Mouse (Mus musculus) kidney, adult 18-20 months (tissue): ENCODE data around the gene Tex19.2.
A peak's percentile ranks its signal among the peaks of the same experiment; 100 is the strongest.
"Not testable (repeated sequence)": the region's sequence is repeated elsewhere in the genome, so short reads cannot be mapped to it uniquely, and the experiment has no call there.

ENCODE experiments used
- DNase-seq: peaks from one replicate; pipeline ENCODE4 v3.0.0; 2021

The Tex19.2 gene

DNA sequence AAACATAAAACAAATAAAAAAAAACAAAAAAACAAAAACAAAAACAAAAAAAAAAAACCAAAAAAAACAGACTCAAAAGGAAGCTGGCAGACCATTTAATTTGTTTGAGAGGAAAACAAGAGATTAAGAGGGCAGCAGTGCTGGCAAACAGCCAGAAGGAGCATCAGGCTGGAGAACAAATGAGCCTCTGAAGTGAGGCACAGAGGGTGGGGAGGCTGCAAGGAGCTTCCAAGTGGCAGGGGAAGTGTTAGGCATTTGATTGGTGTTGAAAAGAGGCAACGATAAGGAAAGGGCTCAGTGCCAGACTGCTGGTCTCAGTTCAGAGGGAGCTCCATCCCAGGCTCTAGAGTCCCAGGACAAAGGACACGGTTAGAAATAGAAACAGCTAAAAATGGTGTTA is 8.5 kb downstream of the Tex19.2 start:
- DNase-seq: peak; percentile 48

DNA sequence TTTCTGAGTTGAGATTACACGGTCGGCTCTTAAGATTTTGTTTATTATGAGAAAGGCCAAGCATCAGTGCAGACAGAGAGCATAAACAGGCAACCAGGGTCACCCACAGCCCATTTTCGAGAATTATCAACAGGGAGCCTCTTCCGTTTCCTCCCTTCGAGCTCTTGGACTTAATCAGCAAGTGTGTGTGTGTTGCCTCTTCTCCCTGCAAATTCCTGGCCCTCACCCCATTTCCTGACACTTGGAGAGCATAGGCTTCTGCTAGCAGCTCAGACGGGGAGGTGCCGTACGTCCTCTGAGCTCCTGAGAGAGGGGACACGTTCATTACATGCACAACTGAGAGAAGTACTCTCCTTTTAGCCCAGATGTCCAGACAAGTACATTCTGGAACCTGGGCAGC is 10.4 kb downstream of the Tex19.2 start:
- no peak for DNase-seq

DNA sequence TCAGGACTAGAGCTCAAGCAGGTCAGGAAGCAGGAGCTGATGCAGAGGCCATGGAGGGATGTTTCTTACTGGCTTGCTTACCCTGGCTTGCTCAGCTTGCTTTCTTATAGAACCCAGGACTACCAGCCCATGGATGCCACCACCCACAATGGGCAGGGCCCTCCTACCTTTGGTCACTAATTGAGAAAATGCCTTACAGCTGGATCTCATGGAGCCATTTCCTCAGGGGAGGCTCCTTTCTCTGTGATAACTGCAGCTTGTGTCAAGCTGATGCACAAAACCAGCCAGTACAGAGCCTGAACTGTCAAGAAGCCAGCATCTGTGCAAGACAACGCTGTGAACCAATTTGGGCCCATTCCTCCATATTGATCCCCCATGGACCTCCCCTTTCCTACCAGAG is 11.2 kb downstream of the Tex19.2 start:
- not testable (repeated sequence) for DNase-seq

DNA sequence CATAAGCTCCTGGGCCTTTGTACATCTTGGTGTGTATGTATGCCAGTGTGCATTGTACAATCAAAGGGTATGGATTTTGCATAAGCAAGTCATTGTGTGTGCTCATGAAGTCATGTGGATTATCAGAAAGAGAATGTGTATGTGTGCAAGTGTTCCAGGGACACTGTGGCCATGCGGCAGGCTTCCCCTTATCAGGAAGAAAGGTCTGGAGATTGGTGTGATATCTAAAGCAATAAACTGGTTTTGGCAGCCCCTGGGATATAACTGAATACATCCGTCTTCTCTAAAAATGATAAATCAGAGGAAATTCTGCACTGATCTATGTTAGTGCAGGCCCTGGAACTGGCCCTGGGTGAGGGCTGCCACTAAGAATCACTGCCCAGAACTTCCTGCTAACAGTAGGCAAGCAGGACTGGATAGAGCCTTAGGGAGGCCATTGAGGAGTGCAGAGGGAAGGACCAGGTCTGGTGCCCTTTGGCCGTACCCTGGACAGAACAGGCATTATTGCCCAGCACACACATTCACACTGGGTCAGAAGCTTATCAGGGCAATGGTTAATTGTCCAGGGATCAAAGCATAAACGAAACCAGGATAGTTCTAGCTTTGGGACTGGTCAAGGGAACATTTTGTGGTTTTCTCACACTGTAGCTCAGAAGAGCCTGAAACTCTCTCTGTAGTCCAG is 17.2 kb downstream of the Tex19.2 start:
- peak; percentile 46 for DNase-seq

DNA sequence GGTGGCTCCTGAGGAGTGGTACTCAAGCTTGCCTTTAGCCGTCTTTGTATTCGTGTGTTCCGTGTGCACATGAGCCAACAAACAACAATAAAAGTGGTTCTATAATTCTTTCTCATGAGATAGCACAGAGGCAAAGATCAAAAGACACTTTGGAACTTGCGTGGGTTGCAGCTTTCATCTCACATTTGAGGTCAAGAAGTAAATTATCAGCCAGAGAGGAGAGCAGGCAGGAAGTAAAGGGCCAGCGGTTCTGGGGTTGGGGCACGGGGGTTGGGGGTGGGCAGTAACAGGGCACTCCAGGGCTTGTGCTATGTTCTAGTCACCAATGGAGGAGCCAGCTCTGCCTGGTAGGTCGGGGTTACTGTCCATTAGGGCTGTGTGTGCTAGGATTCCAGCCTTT is 17.8 kb downstream of the Tex19.2 start:
- peak; percentile 44 for DNase-seq

DNA sequence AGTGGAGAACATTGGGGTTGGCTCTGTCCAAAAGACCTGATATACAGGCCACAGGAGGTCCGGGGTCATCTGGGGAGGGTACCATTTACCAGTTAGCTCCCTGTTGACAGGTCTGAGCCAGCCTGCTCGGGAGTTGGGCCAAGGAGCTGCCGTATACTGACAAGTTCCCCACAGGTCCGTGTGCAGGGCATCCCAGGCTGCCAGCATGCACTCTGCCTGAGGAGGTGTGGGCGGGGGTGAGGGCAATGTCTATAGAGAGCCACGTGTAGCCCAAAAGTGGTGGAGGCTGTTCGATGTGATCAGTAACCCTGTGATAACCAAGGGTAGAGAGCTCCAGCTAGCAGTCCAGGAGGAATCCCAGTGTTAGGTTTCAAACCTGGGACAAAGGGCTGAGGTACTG is 18.7 kb downstream of the Tex19.2 start:
- peak; percentile 43 for DNase-seq

DNA sequence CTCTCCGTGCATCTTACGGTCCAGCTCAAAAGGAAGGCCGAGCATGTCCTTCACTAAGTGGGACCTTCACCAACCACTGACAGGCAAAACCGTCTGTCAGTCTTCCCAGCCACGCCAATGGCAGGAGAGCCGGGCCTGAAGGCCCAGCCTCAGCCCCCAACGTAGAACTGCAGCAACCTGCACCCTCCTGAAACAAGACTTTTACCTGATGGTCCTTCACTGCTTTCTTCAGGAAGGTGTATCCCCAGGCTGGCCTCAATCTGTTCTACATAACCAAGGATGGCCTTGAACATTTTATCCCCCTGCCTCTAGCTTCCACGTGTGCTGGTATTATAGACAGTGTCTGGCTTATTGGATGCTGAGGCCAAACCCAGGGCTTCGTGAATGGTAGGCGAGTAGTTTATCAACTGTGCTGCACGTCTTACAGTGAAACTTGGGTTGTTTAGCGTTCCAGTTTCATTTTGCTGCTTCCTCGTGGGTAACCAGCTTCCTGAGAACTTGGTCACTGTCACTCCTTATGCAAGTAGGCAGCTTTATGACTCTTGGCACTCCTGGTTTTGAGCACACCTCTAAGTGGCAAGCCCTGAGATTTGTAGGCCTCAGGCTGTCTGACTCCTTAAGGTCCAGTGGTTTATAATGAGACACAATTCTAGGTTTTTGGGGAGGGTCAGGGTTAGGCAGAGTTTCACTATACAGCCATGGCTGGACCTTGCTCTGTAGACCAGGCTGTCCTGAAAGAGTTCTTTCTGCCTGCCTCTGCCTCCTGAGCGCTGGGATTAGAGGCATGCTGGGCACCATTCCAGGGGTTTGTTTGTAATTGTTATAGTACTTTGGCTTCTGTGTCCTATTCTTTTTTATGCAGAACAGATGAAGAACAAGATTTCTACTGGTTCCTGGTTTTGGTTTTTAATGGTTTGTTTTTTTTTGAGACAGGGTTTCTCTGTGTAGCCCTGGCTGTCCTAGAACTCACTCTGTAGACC is 25.6 kb downstream of the Tex19.2 start:
- DNase-seq: no peak

DNA sequence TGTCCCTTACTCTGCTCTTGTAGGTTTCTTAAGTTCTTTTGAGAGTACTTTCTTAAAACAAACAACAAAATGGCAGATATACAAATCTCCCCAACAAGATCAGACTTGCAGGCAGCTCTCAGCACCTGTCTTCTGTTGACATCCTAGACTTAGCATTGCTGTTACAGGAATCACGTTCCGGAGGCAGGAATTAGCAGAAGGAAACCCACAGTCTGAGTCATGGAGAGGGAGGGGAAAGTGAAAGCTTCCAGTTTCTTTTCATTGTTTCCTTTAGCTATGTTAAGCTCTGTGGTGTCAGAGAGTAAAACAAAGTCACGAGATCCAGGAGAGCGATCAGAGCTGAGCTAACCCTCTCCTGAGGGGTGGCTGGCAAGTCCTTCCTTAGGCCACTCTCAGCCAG is 27.5 kb downstream of the Tex19.2 start:
- no peak for DNase-seq

DNA sequence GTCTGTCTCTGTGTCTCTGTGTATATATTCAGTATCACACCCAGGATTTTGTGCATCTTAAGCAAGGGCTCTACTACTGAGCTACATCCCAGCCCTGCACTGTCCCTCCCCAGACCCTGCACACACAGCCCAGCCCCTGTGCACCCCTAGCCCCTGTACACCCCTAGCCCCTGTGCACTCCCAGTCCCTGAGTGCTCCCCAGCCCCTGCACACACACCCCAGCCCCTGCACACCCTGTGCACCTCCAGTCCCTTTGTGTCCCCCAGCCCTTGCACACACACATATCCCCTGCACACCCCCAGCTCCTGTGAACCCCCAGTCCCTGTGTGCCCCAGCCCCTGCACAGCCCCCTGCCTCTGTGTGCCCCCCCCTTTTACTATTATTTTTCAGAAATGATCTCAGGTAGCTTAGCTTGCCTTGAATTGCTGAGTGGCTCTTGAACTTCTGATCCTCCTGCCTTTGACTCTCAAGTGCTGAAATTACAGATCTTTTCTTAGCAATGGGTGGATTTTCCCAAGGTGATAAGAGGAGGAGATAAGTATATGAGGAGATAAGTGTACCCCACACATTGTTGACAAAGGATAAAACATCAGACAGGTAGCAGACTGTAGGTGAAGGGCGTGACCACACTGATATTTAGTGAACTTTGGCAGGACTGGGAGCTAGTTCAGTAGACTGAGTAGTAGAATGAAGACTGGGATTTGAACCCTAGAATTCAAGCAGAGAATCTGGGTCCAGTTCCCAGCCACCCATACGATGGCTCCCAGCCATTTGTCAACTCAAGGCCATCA is 28.5 kb downstream of the Tex19.2 start:
- DNase-seq: no peak

DNA sequence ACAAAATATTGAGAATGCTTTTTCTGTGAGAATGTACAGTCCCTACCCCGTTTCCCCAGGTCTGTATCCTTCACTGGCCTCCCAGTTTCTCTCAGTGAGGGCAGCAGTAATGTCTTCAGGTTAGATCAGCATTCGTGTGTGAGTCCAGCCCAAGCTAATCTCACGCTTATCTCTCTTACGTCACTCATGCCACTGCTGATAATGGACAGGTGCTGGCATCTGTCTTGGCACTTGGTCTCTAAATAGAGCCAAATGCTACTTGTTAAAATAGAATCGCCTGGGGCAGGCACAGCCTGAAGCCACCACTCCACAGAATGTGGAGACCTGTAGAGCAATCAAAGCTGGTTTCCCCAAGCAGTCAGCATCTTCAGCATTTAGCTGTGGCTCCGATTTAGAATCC is 29.5 kb downstream of the Tex19.2 start:
- DNase-seq: no peak

DNA sequence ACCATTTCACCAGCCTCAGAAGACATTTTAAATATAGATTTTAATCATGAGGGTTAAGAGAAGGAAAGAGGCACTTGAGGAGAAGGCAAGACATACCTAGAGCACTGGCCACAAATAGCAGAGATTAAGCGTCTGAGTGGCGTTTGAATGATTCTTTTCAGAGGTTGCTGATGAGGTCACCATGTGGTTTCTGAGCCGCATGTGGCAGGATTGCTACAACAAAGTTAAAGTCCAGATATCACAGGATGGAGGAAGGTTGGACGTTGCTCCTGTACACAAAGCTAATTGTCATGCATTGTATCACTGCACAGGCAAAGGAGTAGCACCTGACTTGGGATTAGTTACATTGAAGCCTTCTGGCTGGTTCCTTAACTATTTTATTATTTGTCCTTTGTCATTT is 32.2 kb downstream of the Tex19.2 start:
- no peak for DNase-seq

DNA sequence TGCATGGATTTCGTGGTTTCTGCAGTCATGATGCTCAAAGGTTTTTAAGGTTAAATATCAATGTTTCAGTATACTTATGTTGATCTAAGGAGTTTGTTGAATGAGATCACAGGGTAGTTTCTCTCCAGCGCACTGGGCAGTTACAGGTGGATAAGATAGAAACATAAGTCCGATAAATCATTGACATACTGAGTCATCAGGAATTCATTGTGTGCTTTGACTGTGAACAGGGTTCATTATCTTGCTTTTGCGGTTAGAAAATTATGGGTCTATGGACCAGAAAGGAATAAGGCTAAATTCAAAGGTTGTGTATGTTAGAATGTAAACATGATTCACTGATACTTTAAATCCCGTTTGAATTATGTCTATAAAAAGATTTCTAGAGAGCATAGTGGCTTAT is 33.3 kb downstream of the Tex19.2 start:
- no peak for DNase-seq

DNA sequence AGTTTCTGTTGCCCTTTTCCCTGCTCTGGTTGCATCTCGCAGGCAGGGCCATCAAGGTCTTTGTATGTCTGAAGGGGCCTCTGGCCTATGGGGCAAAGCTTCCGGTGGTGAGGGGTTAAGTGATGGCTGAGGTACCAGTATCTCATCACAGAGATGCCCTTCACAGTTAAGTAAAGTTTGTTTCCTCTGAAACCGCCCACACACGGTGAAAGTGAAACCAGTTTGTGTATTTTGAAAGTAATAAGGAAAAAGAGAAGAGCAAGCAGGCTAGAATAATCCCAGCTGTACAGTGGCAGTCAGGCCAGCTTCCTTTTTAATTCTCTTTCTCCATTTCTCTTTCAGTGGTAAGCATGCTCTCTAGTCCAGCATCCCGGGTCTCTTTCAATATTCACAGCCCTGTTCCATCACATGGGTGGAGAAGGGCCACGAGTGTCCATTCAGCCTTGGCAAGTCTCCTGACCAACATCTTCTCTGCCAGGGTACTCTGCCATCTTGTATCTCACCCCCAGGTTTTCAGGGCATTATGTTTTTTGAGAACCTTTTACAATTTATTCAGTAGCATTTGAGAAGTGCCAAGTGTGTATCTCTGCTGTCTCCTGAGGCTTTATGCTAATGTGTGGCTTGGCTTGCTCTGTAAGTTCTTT is 35.5 kb downstream of the Tex19.2 start:
- DNase-seq: no peak

DNA sequence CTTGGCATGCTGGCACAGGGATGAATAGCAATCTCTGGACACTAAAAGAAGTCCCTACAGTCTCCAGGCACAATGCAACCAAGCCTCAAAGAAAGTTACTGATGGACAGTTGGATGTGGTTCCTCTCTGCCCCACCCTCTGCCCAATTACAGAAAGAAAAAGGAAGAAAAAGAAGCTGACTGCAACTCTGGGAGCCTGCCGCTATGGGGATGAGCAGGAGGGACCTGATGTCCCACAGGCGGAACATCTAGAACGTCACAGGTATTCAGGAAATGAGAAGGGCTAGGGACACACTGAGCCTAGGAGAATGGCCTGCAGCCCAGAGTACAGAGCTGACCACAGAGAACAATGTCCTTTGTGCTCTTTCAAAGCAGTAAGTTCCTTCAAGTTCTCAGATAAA is 36.2 kb downstream of the Tex19.2 start:
- DNase-seq: no peak

DNA sequence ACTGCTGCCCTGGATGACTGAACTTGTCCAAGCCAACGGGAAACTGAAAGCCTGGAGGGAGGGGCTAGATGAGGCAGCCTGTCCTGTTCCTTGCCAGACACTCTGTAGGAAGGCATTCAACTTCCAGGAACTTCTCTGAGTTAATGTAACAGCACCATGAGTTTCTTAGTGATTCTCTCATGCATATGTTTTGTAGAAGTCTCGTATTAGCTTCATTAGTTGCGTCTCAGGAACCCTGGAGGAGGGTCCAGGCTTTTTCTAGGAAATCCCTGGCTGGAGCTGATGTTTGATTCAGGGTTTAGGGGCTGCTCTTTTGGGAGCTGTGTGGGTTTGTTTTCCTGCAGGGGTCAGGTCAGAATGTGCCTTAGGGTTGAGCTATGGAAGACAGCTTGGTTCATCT is 37.4 kb downstream of the Tex19.2 start, which contains the start of gene Sectm1a:
Gene Sectm1a, minus strand, starts transcription at position 101 of the 400 bp plus-strand sequence.
- DNase-seq: no peak

DNA sequence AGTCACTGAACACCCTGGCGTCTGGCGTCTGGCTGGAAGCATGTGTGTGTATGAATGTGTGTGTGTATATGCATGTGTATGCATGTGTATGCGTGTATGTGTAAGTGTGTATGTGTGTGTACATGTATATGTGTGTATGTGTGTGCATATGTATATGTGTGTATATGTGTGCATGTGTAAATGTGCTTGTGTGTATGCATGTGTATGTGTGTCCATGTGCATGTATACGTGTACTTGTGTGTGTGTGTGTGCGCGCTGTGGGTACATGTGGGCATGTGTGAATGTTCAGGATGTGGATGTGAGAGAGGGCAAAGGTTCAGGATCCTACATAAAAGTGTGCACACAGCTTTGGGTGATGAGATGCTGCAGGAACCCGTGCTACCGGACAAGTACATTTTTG is 38.1 kb downstream of the Tex19.2 start:
- no peak for DNase-seq

DNA sequence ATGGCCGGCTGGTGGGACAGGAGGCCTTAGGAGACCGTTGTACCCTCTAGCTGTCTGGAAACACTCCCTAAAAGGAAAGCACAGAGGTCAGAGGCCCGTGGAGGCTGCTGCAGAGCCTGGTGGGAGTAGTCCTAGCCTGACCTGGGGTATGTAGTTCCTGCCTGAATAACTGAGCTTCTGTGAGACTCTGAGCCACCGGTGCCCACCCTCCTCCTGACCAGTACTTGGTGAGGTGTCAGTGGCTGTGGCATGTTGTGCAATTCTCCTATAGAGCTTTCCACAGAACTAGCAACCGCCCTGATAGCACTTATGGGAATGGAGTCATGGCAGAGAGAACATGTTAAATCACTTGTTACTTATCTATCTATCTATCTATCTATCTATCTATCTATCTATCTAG is 42.8 kb downstream of the Tex19.2 start:
- DNase-seq: no peak

DNA sequence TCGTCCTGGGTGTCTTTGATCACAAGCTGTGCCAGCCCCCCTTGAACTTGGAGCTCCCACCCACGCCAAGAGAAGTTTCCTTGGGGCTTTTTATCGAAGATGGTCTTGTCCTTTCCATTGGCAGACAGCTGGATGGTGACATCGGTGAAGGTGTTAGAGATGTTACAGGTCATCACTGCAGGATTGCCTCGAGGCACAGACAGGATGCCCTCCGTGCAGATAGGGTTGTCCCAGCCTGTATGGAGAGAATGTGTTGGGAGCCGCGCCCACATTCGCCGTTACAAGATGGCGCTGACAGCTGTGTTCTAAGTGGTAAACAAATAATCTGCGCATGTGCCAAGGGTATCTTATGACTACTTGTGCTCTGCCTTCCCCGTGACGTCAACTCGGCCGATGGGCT is 48.8 kb downstream of the Tex19.2 start:
- not testable (repeated sequence) for DNase-seq

DNA sequence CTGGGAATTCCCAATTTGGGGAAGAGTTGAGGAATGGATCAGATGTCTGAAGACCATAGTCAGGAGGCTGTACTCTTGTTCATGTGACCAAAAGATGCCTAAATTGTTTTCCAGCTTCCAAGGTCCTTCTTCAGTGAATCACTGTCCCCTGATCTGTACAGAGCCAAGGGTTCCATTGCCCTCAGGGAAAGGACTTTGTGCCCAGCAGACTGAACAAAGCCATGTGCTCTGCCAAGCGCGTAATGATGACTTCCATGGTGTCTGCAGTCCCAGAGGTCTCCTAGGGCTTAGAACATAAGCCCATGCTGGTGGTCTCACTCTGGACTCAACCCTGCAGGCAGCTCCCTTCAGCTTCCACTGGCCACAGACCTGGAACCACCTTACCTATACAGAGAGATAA is 50.6 kb downstream of the Tex19.2 start:
- DNase-seq: no peak
